Mouse (Mus musculus) kidney, embryonic 15.5 days (tissue): Measurements from ENCODE around the gene Cyp2s1. TPM values are rescaled to one million over a fixed set of nuclear protein-coding genes. Genes with fewer than 3 reads are reported as not detected.

Source experiments
- ATAC-seq: fragments of 200-750 bp; cut with Nextera tagmentation; replicated peaks from 2 replicates; pipeline ENCODE4 v1.8.0; 2017; ENCODE audit warnings: moderate TSS enrichment; ENCODE audit not compliant: low FRiP score
- H3K27ac ChIP-seq: fragments of 300-500 bp; sonication (generic); 2 replicates; pipeline ENCODE4 v1.5.1; 2015; ENCODE audit warnings: mild to moderate bottlenecking, inconsistent platforms
- H3K27me3 ChIP-seq: fragments of 300-500 bp; sonication (generic); 2 replicates; pipeline ENCODE4 v1.6.1; 2015; ENCODE audit warnings: inconsistent platforms
- H3K36me3 ChIP-seq: fragments of 300-500 bp; sonication (generic); 2 replicates; pipeline ENCODE4 v1.6.1; 2015; ENCODE audit warnings: inconsistent platforms
- H3K4me1 ChIP-seq: fragments of 300-500 bp; sonication (generic); 2 replicates; pipeline ENCODE4 v1.6.1; 2015; ENCODE audit warnings: inconsistent platforms
- H3K4me2 ChIP-seq: fragments of 300-500 bp; sonication (generic); 2 replicates; pipeline ENCODE4 v1.6.1; 2015; ENCODE audit warnings: moderate library complexity, mild to moderate bottlenecking, inconsistent platforms
- H3K4me3 ChIP-seq: fragments of 300-500 bp; sonication (generic); replicated peaks from 2 replicates; pipeline ENCODE4 v1.5.1; 2015; ENCODE audit warnings: mild to moderate bottlenecking, inconsistent platforms
- H3K9ac ChIP-seq: fragments of 300-500 bp; sonication (generic); 2 replicates; pipeline ENCODE4 v1.6.1; 2015; ENCODE audit warnings: mild to moderate bottlenecking, inconsistent platforms
- H3K9me3 ChIP-seq: fragments of 300-500 bp; sonication (generic); replicated peaks from 2 replicates; pipeline ENCODE4 v1.6.1; 2016; ENCODE audit warnings: inconsistent platforms
- WGBS: fragments of 180-500 bp; shearing (Covaris S2); methylation state at CpG from one replicate; pipeline ENCODE4 v1.1.7; 2015; ENCODE audit warnings: mixed read lengths; 5-methylcytosine and 5-hydroxymethylcytosine counted together
- polyA plus RNA-seq: library from polyadenylated mRNA; unstranded; fragments of >200 nt; fragmentation: Nextera tagmentation; extraction: Ambion mirVana; gene quantifications from 2 replicates; pipeline ENCODE4 v1.2.1, GENCODE M21; 2015

The Cyp2s1 gene
- polyA plus RNA-seq, 1 experiment from 2014 or later: 18.1 TPM

DNA sequence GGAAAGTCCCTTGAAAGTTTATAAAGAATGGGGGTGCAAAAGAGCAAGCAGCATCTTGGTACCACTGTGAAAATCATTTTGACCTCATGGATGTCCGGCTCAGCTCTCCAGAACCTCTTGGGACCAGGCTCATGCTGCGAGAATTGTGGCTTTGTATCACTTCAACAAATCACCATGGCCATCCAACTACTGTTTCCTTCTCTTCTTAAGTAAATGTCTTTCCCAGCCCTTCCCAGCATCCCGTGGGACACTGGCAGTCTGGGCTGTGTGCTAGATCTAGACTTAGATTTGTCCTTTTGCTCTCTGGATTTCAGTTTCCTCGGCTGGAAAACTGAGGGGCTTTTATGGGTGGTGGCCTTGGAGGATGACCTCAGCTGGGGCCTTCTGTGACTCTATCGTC, 48.5 kb downstream of the Cyp2s1 start:
- ATAC-seq: no peak
- 87% methylated on average over 5 of the region's 5 CpGs for WGBS
- Histone ChIP-seq H3K4me3 (no peak overlapping the region), H3K27me3 (no peaks in the 10 kb centered on the region), H3K4me1 (0 out of 2 replicates have a peak, but pooled peaks cover 19% of the 10 kb centered on the region), H3K9ac (no peak overlapping the region), H3K4me2 (no peak overlapping the region), H3K27ac (no peak overlapping the region), H3K9me3 (no peaks in the 10 kb centered on the region), H3K36me3 (peaks cover 74% of the 10 kb centered on the region)

- peaks cover 27% of the 10 kb centered on the region; the same call in 1 of the 2 replicates for H3K4me1 ChIP-seq
- no peak for ATAC-seq
- H3K36me3 ChIP-seq: peaks cover 74% of the 10 kb centered on the region
- 85% methylated on average over 6 of the region's 6 CpGs for WGBS
- H3K4me3 ChIP-seq: no peak overlapping the region
- H3K27ac ChIP-seq: no peak overlapping the region
- no peak overlapping the region for H3K9ac ChIP-seq
- H3K27me3 ChIP-seq: no peaks in the 10 kb centered on the region
- no peaks in the 10 kb centered on the region for H3K9me3 ChIP-seq
- no peak overlapping the region for H3K4me2 ChIP-seq
Observed at GRCm38 (mm10) chr7:25766108-25766507, 50.6 kb downstream of the Cyp2s1 start.

DNA sequence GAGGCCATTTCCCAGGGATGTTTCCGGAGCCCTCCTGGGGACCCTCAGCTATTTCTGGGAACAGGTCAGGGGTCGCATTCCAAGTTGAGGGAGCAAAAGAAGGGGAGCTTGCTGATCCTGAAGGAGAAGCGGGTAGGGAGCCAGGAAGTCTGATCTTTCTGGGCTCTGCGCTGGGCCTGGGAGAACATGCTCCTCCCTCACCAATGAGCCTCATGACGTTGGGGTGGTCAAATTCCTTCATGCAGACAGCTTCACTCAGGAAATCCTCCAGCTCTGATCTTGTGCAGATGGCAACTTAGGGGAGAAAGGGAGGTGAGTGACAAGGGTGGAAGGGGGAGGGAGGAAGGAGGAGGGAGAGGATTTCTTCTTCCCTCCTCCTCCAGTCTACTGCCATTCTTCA, 52.5 kb downstream of the Cyp2s1 start:
- peaks cover 73% of the 10 kb centered on the region for H3K36me3 ChIP-seq
- peak overlapping the region; percentile 88 for H3K27ac ChIP-seq
- H3K4me1 ChIP-seq: peaks cover 27% of the 10 kb centered on the region; the same call in 1 of the 2 replicates
- no peaks in the 10 kb centered on the region for H3K9me3 ChIP-seq
- peak; percentile 63 for ATAC-seq
- no peaks in the 10 kb centered on the region for H3K27me3 ChIP-seq
- no peak overlapping the region for H3K4me3 ChIP-seq
- no peak overlapping the region for H3K4me2 ChIP-seq
- no peak overlapping the region for H3K9ac ChIP-seq
- WGBS: 52% methylated on average over 5 of the region's 5 CpGs

DNA sequence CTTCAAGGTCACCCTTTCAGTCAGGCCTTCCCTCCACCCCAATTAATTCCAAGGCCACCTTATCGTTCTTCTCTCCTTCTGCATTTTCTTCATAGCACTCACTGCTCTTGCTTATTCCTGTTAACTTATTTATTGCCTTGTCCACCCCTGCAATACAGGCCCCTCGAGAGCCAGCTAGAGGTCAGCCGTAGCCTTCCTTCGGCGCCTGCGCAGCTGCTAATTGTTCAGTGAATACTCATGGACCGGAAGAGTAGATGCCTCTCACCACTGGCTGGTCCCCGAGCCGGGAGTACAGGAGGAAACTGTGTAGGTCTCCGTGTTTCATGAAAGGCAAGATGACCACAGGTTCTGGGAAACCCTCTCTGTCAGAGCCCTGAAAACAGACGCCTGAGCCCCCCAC, 53.0 kb downstream of the Cyp2s1 start:
- WGBS: 45% methylated on average over 11 of the region's 11 CpGs
- peak; percentile 80 for ATAC-seq
- Histone ChIP-seq H3K27me3 (no peaks in the 10 kb centered on the region), H3K9me3 (no peaks in the 10 kb centered on the region), H3K4me3 (no peak overlapping the region), H3K4me1 (peaks cover 27% of the 10 kb centered on the region; the same call in 1 of the 2 replicates), H3K36me3 (peaks cover 73% of the 10 kb centered on the region), H3K9ac (no peak overlapping the region), H3K4me2 (no peak overlapping the region), H3K27ac (peak overlapping the region; percentile 88)

DNA sequence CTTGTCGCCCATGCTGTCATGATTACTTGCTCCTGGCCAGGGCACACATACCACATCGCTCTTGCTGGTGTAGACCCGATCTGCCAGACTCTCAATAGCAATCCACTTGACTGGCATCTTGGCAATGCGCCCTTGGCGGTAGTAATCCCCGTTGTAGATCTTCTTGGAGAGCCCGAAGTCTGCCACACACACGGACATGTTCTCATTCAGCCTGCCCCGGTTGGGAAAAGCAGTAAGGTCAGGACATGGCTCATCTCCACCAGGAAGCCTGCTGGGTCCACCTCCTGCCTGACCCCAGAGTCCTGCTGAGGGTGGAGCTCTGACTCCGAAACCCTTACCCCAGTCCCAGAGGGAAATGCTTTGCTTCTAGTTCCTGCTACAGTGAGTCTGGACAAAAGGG, 55.4 kb downstream of the Cyp2s1 start:
- WGBS: 76% methylated on average over 10 of the region's 10 CpGs
- ATAC-seq: no peak
- no peaks in the 10 kb centered on the region for H3K9me3 ChIP-seq
- peaks cover 30% of the 10 kb centered on the region for H3K4me1 ChIP-seq
- H3K36me3 ChIP-seq: peaks cover 57% of the 10 kb centered on the region
- H3K9ac ChIP-seq: no peak overlapping the region
- H3K4me3 ChIP-seq: no peak overlapping the region
- H3K4me2 ChIP-seq: no peak overlapping the region
- no peak overlapping the region for H3K27ac ChIP-seq
- H3K27me3 ChIP-seq: no peaks in the 10 kb centered on the region

GRCm38 (mm10) chr7:25756011-25756410, 60.7 kb downstream of the Cyp2s1 start:
- H3K4me2 ChIP-seq: peak overlapping the region; percentile 81
- no peaks in the 10 kb centered on the region for H3K9me3 ChIP-seq
- ATAC-seq: peak; percentile 38
- peak overlapping the region; percentile 53 for H3K9ac ChIP-seq
- H3K27me3 ChIP-seq: no peaks in the 10 kb centered on the region
- peak overlapping the region; percentile 99 for H3K27ac ChIP-seq
- peaks cover 39% of the 10 kb centered on the region for H3K36me3 ChIP-seq
- peaks cover 22% of the 10 kb centered on the region for H3K4me1 ChIP-seq
- under 1% methylated on average over 18 of the region's 18 CpGs for whole genome bisulfite sequencing
- H3K4me3 ChIP-seq: peak overlapping the region; percentile 72

DNA sequence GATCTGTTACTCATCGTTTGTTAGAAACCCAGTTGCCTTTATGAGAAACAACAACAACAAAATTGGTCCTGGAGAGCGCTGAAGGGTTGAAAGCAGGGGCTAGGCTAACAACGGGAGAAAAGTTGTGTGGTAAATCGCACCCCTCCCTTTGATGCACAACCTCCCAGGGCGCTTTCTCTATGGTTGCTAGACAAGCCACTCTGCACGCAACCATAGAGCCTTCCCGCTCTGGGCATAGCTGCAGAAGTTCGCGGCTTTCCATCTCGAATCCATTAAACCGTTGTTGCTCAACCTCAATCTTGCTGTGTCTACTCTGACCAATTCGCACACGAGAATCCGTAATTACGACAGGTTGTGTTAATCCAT, 61.3 kb downstream of the Cyp2s1 start:
- WGBS: under 1% methylated on average over 15 of the region's 15 CpGs
- peaks cover 22% of the 10 kb centered on the region for H3K4me1 ChIP-seq
- peaks cover 39% of the 10 kb centered on the region for H3K36me3 ChIP-seq
- no peaks in the 10 kb centered on the region for H3K27me3 ChIP-seq
- peak overlapping the region; percentile 99 for H3K27ac ChIP-seq
- H3K9ac ChIP-seq: peak overlapping the region; percentile 53
- H3K9me3 ChIP-seq: no peaks in the 10 kb centered on the region
- ATAC-seq: peak; percentile 58
- H3K4me2 ChIP-seq: peak overlapping the region; percentile 81
- H3K4me3 ChIP-seq: peak overlapping the region; percentile 72

DNA sequence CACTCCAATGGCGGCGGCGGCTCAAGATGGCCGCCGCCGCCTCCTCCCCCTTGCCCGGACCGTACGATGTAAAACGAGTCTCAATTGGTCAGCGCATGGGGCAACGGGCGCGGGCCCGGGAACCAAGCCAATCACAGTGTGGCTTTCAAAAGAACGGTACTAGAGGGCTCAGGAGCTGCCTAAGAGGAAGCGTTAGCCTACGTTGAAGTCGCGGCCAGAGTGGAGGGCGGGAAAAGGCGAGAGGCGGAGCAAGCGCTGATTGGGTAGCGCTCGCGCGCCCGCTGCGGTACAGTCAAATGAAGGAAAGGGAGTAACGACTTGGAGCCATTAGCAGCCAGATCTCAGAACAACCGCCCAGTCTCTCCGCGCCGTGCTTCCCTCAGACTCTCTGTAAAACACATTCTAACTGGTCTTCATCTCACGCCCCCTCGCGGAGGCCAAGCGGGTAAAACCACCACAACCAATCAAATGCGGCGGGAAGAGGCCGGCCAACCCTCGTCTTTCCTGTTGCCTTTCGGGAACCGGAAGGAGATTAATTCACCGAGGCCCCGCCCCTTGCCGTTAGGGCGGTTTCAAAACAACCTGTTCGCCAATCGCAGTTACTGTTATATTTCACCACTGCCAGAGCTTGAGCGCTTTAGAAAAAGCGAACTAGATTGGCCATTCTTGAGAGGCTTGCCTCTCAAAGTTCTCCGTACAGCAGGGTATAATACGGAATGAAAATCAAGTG, 61.8 kb downstream of the Cyp2s1 start, which contains the start of gene Hnrnpul1:
Gene Hnrnpul1 (minus strand): TSS at position 20 of the 730 bp plus-strand sequence.
- H3K9me3 ChIP-seq: no peaks in the 10 kb centered on the region
- H3K4me2 ChIP-seq: peak within 1 kb of the TSS; percentile 81
- ATAC-seq: peak; percentile 95
- peaks cover 38% of the 10 kb centered on the region for H3K36me3 ChIP-seq
- H3K9ac ChIP-seq: peak within 1 kb of the TSS; percentile 96
- H3K27ac ChIP-seq: peak within 1 kb of the TSS; percentile 99
- WGBS: under 1% methylated on average over 55 of the region's 55 CpGs
- peak within 1 kb of the TSS; percentile 72 for H3K4me3 ChIP-seq
- no peaks in the 10 kb centered on the region for H3K27me3 ChIP-seq
- H3K4me1 ChIP-seq: peaks cover 22% of the 10 kb centered on the region

GRCm38 (mm10) chr7:25754439-25754737, 62.3 kb downstream of the Cyp2s1 start:
- H3K27me3 ChIP-seq: no peaks in the 10 kb centered on the region
- peak overlapping the region; percentile 96 for H3K9ac ChIP-seq
- ATAC-seq: no peak
- H3K4me3 ChIP-seq: peak overlapping the region; percentile 72
- peak overlapping the region; percentile 99 for H3K27ac ChIP-seq
- peaks cover 22% of the 10 kb centered on the region for H3K4me1 ChIP-seq
- H3K9me3 ChIP-seq: no peaks in the 10 kb centered on the region
- 1% methylated on average over 30 of the region's 30 CpGs for WGBS
- peak overlapping the region; percentile 69 for H3K4me2 ChIP-seq
- H3K36me3 ChIP-seq: peaks cover 40% of the 10 kb centered on the region

DNA sequence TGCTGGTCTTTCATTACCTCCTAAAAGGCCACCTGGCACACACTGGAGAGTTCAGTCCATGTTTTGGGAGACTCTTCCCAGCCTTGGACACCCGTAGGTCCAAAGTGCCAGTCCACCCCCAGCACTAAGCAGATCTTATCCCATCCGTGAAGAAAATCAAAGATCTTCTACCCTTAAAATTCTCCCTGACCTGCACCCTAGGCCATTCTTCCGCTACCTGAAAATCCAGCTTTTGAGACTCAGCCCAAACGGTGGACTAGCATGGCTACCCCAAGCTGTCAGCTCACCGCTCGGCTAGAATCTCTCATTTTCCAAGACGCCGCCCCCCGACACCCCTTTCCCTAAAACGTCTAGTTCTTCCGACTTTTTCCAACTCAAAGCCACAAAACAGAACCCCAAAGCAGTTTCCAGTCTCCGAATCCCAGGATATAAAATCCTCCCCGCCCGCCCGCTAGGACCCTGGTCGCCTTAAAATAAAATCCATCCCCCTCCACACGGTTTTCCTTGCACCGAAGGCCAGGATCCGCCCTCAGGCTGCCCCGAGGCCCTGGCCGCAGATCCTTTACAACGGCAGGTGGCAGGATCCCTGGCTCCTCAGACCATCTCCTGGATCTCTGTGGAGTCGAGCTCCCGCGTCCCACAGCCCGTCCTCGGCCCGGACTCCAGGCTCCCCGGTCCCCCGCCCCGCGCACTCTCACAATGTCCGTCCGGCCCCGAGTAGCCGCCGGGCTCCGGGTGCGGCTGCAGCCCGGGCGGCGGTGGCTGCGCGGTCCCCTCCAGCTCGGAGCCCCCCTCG, 62.9 kb downstream of the Cyp2s1 start:
- Histone ChIP-seq H3K4me1 (peaks cover 22% of the 10 kb centered on the region), H3K4me2 (peak overlapping the region; percentile 69), H3K27me3 (no peaks in the 10 kb centered on the region), H3K4me3 (peak overlapping the region; percentile 72), H3K36me3 (peaks cover 41% of the 10 kb centered on the region), H3K9ac (peak overlapping the region; percentile 96), H3K27ac (peak overlapping the region; percentile 99), H3K9me3 (no peaks in the 10 kb centered on the region)
- 1% methylated on average over 46 of the region's 46 CpGs for WGBS
- peak; percentile 14 for ATAC-seq

DNA sequence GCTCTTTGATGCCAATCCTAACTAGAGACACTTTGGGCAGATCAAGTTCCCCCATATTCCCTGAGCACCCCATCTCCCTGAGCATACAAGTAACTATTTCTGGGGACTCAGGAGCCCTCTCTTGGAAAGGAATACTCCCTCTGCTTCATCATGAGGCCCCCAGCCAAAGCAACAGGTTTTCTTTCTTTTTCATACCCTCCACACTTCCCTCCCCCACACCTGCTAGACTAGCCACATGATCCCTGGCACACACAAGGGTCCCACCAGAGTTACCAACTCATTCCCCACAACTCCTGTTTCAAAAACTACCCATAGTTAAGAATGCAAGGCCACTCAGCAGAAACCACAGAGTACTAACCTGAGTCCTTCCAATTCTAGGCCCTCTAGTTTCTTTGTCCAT, 63.6 kb downstream of the Cyp2s1 start:
- H3K4me2 ChIP-seq: peak overlapping the region; percentile 69
- ATAC-seq: no peak
- peak overlapping the region; percentile 72 for H3K4me3 ChIP-seq
- H3K36me3 ChIP-seq: peaks cover 41% of the 10 kb centered on the region
- peaks cover 22% of the 10 kb centered on the region for H3K4me1 ChIP-seq
- 0 out of 2 replicates have a peak overlapping the region, but pooled peaks have one; percentile 99 for H3K27ac ChIP-seq
- no peaks in the 10 kb centered on the region for H3K27me3 ChIP-seq
- no peaks in the 10 kb centered on the region for H3K9me3 ChIP-seq
- H3K9ac ChIP-seq: peak overlapping the region; percentile 96
